Mouse (Mus musculus) limb, embryonic 12.5 days (tissue): ENCODE data around the gene Stfa2l1. TPM values are rescaled to one million over a fixed set of nuclear protein-coding genes. Genes with fewer than 3 reads are reported as not detected.
"Not testable (repeated sequence)": the region's sequence is repeated elsewhere in the genome, so short reads cannot be mapped to it uniquely, and the experiment has no call there.

Experiments used
- ATAC-seq: fragments of 200-750 bp; cut with Nextera tagmentation; 2 replicates; pipeline ENCODE4 v1.8.0; 2017; ENCODE audit warnings: low read depth, moderate TSS enrichment; ENCODE audit not compliant: insufficient number of reproducible peaks, insufficient read depth, low FRiP score, low TSS enrichment
- H3K27ac ChIP-seq: fragments of 300-500 bp; sonication (generic); 2 replicates; pipeline ENCODE4 v1.5.1; 2016; ENCODE audit warnings: mild to moderate bottlenecking, moderate library complexity
- H3K27me3 ChIP-seq: fragments of 300-500 bp; sonication (generic); 2 replicates; pipeline ENCODE4 v1.6.1; 2016; ENCODE audit warnings: mild to moderate bottlenecking, moderate library complexity
- H3K36me3 ChIP-seq: fragments of 300-500 bp; sonication (generic); 2 replicates; pipeline ENCODE4 v1.6.1; 2016; ENCODE audit warnings: mild to moderate bottlenecking, moderate library complexity
- H3K4me1 ChIP-seq: fragments of 300-500 bp; sonication (generic); replicated peaks from 2 replicates; pipeline ENCODE4 v1.6.1; 2016
- H3K4me2 ChIP-seq: fragments of 300-500 bp; sonication (generic); 2 replicates; pipeline ENCODE4 v1.6.1; 2016; ENCODE audit warnings: mild to moderate bottlenecking, moderate library complexity
- H3K4me3 ChIP-seq: fragments of 300-500 bp; sonication (generic); replicated peaks from 2 replicates; pipeline ENCODE4 v1.5.1; 2016; ENCODE audit warnings: mild to moderate bottlenecking
- H3K9ac ChIP-seq: fragments of 300-500 bp; sonication (generic); replicated peaks from 2 replicates; pipeline ENCODE4 v1.6.1; 2016; ENCODE audit warnings: mild to moderate bottlenecking, moderate library complexity
- H3K9me3 ChIP-seq: fragments of 300-500 bp; sonication (generic); 2 replicates; pipeline ENCODE4 v1.6.1; 2016; ENCODE audit warnings: mild to moderate bottlenecking, moderate library complexity
- whole genome bisulfite sequencing: fragments of 180-500 bp; shearing (Covaris S2); methylation state at CpG from one replicate; pipeline ENCODE4 v1.1.7; 2016; 5-methylcytosine and 5-hydroxymethylcytosine counted together
- polyA plus RNA-seq: library from polyadenylated mRNA; unstranded; fragments of >200 nt; fragmentation: Nextera tagmentation; extraction: Ambion mirVana; gene quantifications from 2 replicates; pipeline ENCODE4 v1.2.1, GENCODE M21; 2016

Gene Stfa2l1
- polyA plus RNA-seq, 1 experiment from 2014 or later = not detected

DNA sequence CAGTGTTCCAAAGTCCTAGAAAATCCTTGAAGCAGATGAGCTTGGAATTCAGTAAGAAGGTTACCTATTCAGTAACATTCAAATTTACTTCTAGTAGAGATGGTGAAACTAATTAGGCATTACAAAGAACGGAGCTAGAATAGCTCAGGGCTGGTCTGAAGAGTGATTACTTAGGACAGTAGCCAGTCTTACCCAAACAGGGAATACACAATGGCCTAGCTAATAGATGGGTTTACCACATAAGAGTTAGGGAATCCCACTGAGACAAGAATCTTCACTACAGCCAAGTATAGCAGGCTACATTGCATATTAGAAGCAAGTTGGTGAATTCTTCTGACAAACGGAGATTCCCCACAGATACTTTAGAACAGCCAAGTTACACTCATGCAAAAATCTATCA, 49.1 kb downstream of the Stfa2l1 start:
- not testable (repeated sequence) for H3K9ac ChIP-seq
- 44% methylated on average over 2 of the region's 2 CpGs for WGBS

DNA sequence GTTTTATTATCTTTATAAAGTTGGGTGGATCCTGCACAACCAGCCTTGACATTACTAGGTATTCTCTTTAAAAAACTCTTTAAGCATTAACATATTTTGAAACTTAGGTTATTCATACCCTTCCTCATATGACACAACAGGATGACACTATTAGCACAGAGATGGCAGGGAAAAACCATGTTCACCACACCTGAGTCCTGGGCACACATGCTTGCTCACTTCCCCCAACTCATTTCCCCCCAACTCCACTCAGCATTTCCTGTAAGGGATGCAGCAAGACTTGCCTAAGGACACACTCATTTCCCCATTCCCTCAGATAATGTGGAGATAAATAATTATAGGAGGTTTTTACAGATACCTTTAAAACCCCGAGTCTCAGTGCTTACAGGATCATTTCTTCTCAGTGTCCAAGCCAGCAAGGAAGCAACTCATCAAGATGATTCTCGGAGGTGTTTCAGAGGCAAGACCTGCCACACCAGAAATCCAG, 53.4 kb downstream of the Stfa2l1 start, which contains the start of gene Gm5416:
Gene Gm5416, plus strand, starts transcription at position 437 of the 487 bp plus-strand sequence.
- Histone ChIP-seq H3K4me3 (no peak within 1 kb of the TSS), H3K27me3 (no peaks in the 10 kb centered on the region), H3K4me2 (no peak within 1 kb of the TSS), H3K36me3 (no peaks in the 10 kb centered on the region), H3K4me1 (no peaks in the 10 kb centered on the region), H3K9ac (no peak within 1 kb of the TSS), H3K9me3 (no peaks in the 10 kb centered on the region), H3K27ac (no peak within 1 kb of the TSS)
- no peak for ATAC-seq
- WGBS = 78% methylated on average over 2 of the region's 2 CpGs

More for the DNA sequence above, 49.1 kb downstream of the Stfa2l1 start:
- not testable (repeated sequence) for H3K4me2 ChIP-seq, H3K4me1 ChIP-seq, H3K27me3 ChIP-seq, H3K27ac ChIP-seq, ATAC-seq, H3K9me3 ChIP-seq, H3K4me3 ChIP-seq, H3K36me3 ChIP-seq

Other genes starting within 250 kb of the Stfa2l1 start
- 3.8 TPM in 2 replicates for gene Parp9, start 218.3 kb upstream of the Stfa2l1 start, polyA plus RNA-seq
- gene Dtx3l, start 217.7 kb upstream of the Stfa2l1 start, polyA plus RNA-seq = 3.8 and 3.9 TPM in 2 replicates
- 48.4 and 51.0 TPM in 2 replicates for gene Kpna1, start 178.1 kb upstream of the Stfa2l1 start, polyA plus RNA-seq
- 11.3 and 11.6 TPM in 2 replicates for gene Wdr5b, start 115.6 kb upstream of the Stfa2l1 start, polyA plus RNA-seq
- 340 and 357 TPM in 2 replicates for gene Fam162a, start 85.2 kb upstream of the Stfa2l1 start, polyA plus RNA-seq
- 100 and 108 TPM in 2 replicates for gene Ccdc58, start 85.1 kb upstream of the Stfa2l1 start, polyA plus RNA-seq
- 0.16 and 0.58 TPM in 2 replicates for gene Csta1, start 25.6 kb upstream of the Stfa2l1 start, polyA plus RNA-seq
- 1.2 and 1.4 TPM in 2 replicates for gene Gm5483, start 27.4 kb downstream of the Stfa2l1 start, polyA plus RNA-seq
- not detected in 2 replicates for gene Gm5416, start 53.6 kb downstream of the Stfa2l1 start, polyA plus RNA-seq
- not detected in 2 replicates for gene 2010005H15Rik, start 64.7 kb downstream of the Stfa2l1 start, polyA plus RNA-seq
- gene Stfa1, start 120.1 kb downstream of the Stfa2l1 start, polyA plus RNA-seq = 1.8 and 2.6 TPM in 2 replicates
- gene BC117090, start 177.5 kb downstream of the Stfa2l1 start, polyA plus RNA-seq = not detected in 2 replicates
- 1.6 and 2.7 TPM in 2 replicates for gene BC100530, start 210.9 kb downstream of the Stfa2l1 start, polyA plus RNA-seq